Mouse (Mus musculus) heart, adult 2 months (tissue): ENCODE data around the gene Mthfr. TPM values are rescaled to one million over a fixed set of nuclear protein-coding genes. Genes with fewer than 3 reads are reported as not detected.

Experiments
- DNase-seq, 2 experiments: peaks; one replicate each; pipeline ENCODE4 v3.0.0; 2021
- H3K27ac ChIP-seq: fragments of 200-600 bp; 2 replicates; pipeline ENCODE4 v1.8.1; 2022
- H3K27me3 ChIP-seq: fragments of 200-500 bp; 2 replicates; pipeline ENCODE4 v1.6.1; 2012; ENCODE audit warnings: mild to moderate bottlenecking, low read length, inconsistent platforms, mixed read lengths; ENCODE audit not compliant: control insufficient read depth, insufficient read depth
- H3K36me3 ChIP-seq: fragments of 200-500 bp; 2 replicates; pipeline ENCODE4 v1.6.1; 2012; ENCODE audit warnings: low read length, inconsistent platforms; ENCODE audit not compliant: control insufficient read depth, insufficient read depth
- H3K4me1 ChIP-seq: fragments of 200-500 bp; 2 replicates; pipeline ENCODE4 v1.6.1; 2011; ENCODE audit warnings: low read length; ENCODE audit not compliant: control insufficient read depth, insufficient read depth
- H3K4me3 ChIP-seq: fragments of 200-600 bp; 2 replicates; pipeline ENCODE4 v1.8.1; 2022
- H3K79me2 ChIP-seq: fragments of 200-500 bp; replicated peaks from 2 replicates; pipeline ENCODE4 v1.6.1; 2012; ENCODE audit warnings: mild to moderate bottlenecking, inconsistent platforms, low read length, moderate library complexity, mixed read lengths; ENCODE audit not compliant: control insufficient read depth, insufficient read depth
- H3K9ac ChIP-seq: fragments of 200-500 bp; 2 replicates; pipeline ENCODE4 v1.6.1; 2012; ENCODE audit warnings: low read depth, mild to moderate bottlenecking, control low read depth, inconsistent platforms, low read length, mixed read lengths
- CTCF ChIP-seq: fragments of 200-600 bp; IDR thresholded peaks from 2 replicates; pipeline ENCODE4 v1.8.1; 2022; ENCODE audit warnings: antibody characterized with exemption, mild to moderate bottlenecking, moderate library complexity
- EP300 ChIP-seq: fragments of 200-500 bp; IDR thresholded peaks from 2 replicates; pipeline ENCODE4 v1.6.1; 2011; ENCODE audit warnings: low read depth, low read length, control low read depth; ENCODE audit not compliant: insufficient read depth
- POLR2A ChIP-seq: fragments of 200-500 bp; IDR thresholded peaks from 2 replicates; pipeline ENCODE4 v1.6.1; 2011; ENCODE audit warnings: mild to moderate bottlenecking, low read depth, low read length, control low read depth; ENCODE audit not compliant: insufficient read depth
- WGBS: fragments of 180-500 bp; shearing (Covaris S2); methylation state at CpG from one replicate; pipeline ENCODE4 v1.1.7; 2018; 5-methylcytosine and 5-hydroxymethylcytosine counted together
- intact Hi-C: fragments of 180-260 bp; cut with DNase I; formaldehyde crosslinking; loops from one replicate; pipeline ENCODE4 v1.15.1; 2025
- polyA plus RNA-seq: library from polyadenylated mRNA; depleted of rRNA; stranded (reverse); fragments of >200 nt; gene quantifications from 2 replicates; pipeline ENCODE4 v1.2.3, GENCODE M21; 2012
- total RNA-seq, 2 experiments: library from RNA; stranded (reverse); gene quantifications; 2 replicates each; pipeline ENCODE4 v1.2.3; 2021

The Mthfr gene
- total and polyA plus RNA-seq, 3 experiments: 8.2 to 15.7 (median 11.0) TPM

DNA sequence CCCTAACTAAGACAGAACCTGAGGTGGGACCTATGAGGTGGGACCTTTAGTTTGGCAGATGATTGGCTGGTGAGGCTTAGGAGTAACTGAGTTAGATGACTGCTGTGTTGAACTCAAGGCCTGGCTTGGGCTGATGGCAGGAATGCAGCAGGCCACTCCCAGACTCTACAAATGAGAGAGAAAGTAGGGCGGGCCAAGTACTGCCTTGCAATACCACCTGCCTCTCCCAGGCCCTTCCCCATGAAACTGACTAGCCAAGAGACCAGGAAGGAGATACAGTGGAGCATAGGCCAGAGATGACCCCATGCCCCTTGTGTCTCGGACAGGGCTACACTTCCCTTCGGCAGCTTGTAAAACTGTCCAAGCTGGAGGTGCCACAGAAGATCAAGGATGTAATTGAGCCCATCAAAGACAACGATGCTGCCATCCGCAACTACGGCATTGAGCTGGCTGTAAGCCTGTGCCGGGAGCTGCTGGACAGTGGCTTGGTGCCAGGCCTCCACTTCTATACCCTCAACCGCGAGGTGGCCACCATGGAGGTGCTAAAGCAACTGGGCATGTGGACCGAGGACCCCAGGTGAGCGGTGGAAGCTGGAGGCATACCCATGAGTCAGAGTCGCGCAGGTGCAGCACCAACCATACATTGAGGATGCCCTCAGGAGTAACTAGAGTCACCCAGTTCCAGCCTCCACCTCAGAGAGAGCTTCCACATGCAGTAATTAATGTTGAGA is 12.3 kb downstream of the Mthfr start:
- H3K4me1 ChIP-seq: no peaks in the 10 kb centered on the region
- no peaks in the 10 kb centered on the region for H3K36me3 ChIP-seq
- TF ChIP-seq POLR2A (no peak), CTCF (no peak), EP300 (no peak)
- WGBS: 91% methylated on average over 13 of the region's 13 CpGs
- no peak for DNase-seq
- H3K27me3 ChIP-seq: no peaks in the 10 kb centered on the region
- no peak overlapping the region for H3K4me3 ChIP-seq
- H3K79me2 ChIP-seq: no peaks in the 10 kb centered on the region
- no peak overlapping the region for H3K9ac ChIP-seq
- intact Hi-C loops: no loop called here
- no peak overlapping the region for H3K27ac ChIP-seq

DNA sequence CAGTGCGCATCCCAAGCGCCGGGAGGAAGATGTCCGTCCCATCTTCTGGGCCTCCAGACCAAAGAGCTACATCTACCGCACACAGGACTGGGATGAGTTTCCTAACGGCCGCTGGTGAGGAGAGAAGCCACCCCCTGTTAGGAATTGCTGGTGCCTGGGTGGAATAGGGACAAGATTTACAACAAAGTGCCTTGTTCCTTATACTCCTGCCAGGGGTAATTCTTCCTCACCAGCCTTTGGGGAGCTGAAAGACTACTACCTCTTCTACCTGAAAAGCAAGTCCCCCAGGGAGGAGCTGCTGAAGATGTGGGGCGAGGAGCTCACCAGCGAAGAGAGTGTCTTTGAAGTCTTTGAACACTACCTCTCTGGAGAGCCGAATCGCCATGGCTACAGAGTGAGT is 13.0 kb downstream of the Mthfr start:
- no peaks in the 10 kb centered on the region for H3K27me3 ChIP-seq
- no peaks in the 10 kb centered on the region for H3K79me2 ChIP-seq
- H3K4me3 ChIP-seq: no peak overlapping the region
- TF ChIP-seq EP300 (no peak), CTCF (no peak), POLR2A (no peak)
- whole genome bisulfite sequencing: 95% methylated on average over 11 of the region's 11 CpGs
- no peaks in the 10 kb centered on the region for H3K4me1 ChIP-seq
- no peak overlapping the region for H3K9ac ChIP-seq
- no peak overlapping the region for H3K27ac ChIP-seq
- intact Hi-C loops: no loop called here
- no peaks in the 10 kb centered on the region for H3K36me3 ChIP-seq
- no peak for DNase-seq

DNA sequence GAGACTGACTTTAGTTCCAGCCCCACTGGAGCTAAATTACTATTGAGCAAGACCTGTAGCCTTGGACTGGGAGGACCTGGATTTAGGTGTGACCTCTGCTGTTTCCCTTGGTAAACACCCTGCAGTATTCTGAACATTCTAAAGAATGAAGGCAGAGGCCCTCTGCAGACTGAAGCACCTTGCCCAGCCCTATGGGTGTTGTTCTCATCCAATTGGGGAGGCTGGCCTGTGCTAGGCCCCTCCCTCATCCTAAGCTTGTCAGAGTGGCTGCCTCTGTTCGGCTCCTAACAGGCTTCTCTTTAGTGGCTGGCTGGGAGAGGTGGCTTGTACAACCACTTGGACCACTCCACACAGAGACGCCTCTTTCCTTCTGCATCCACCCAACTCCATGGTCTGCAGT is 14.1 kb downstream of the Mthfr start:
- H3K36me3 ChIP-seq: no peaks in the 10 kb centered on the region; the same call in 1 of the 2 replicates
- H3K4me3 ChIP-seq: no peak overlapping the region
- no peaks in the 10 kb centered on the region for H3K27me3 ChIP-seq
- WGBS: 69% methylated on average over 2 of the region's 2 CpGs
- TF ChIP-seq CTCF (no peak), EP300 (no peak), POLR2A (no peak)
- intact Hi-C loops: no loop called here
- no peak overlapping the region for H3K27ac ChIP-seq
- no peak overlapping the region for H3K9ac ChIP-seq
- no peaks in the 10 kb centered on the region for H3K79me2 ChIP-seq
- peaks cover 2% of the 10 kb centered on the region; the same call in 1 of the 2 replicates for H3K4me1 ChIP-seq
- no peak for DNase-seq

DNA sequence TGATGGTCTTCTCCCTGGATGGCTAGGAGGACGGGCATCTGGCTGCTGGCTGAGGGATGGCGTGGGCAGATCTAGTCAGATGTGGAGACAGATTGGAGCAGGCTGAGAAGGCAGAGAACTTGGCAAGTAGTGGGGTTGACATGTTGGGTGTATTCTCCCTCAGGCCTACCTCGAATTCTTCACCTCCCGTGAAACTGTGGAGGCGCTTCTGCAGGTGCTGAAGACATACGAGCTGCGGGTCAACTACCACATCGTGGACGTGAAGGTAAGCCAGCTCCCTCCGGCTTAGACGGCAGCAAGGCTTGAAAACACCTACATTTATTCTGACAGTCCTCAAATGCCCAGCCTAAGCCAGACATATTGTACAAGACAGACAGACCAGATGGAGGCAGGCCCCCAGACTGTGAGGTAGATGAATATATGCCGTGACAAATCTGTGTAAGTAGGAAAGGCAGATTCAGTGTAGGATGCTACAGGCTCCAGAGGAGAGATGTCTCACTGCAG is 14.6 kb downstream of the Mthfr start:
- Histone ChIP-seq H3K4me3 (no peak overlapping the region), H3K4me1 (peaks cover 2% of the 10 kb centered on the region; the same call in 1 of the 2 replicates), H3K36me3 (no peaks in the 10 kb centered on the region; the same call in 1 of the 2 replicates), H3K79me2 (no peaks in the 10 kb centered on the region), H3K9ac (no peak overlapping the region), H3K27me3 (no peaks in the 10 kb centered on the region), H3K27ac (no peak overlapping the region)
- intact Hi-C loops: no loop called here
- no peak for TF ChIP-seq POLR2A
- TF ChIP-seq CTCF: no peak
- TF ChIP-seq EP300: no peak
- WGBS: 90% methylated on average over 12 of the region's 12 CpGs
- DNase-seq: no peak

DNA sequence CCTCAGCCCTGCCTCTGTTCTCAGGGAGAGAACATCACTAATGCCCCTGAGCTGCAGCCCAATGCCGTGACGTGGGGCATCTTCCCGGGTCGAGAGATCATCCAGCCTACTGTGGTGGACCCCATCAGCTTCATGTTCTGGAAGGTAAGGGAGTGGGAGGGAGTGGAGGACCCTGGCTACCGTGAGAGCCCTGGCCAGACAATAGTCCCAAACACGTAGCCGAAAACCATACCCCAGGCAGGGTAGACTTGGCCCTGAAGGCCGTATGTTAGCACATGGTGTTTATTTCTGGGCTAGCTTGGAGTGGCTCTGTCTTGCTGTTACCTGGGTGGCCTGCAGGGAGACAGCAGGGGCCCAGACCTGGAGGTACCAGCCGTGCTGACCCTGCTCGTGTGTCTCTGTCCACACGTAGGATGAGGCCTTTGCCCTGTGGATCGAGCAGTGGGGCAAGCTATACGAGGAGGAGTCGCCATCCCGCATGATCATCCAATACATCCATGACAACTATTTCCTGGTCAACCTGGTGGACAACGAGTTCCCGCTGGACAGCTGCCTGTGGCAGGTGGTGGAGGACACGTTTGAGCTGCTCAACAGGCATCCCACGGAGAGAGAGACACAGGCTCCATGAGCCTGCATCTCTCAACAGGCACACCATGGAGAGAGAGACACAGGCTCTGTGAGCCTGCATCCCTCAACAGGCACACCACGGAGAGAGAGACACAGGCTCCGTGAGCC is 16.3 kb downstream of the Mthfr start:
- no peak overlapping the region for H3K27ac ChIP-seq
- no peak overlapping the region for H3K9ac ChIP-seq
- no peaks in the 10 kb centered on the region; the same call in 1 of the 2 replicates for H3K36me3 ChIP-seq
- no peaks in the 10 kb centered on the region for H3K27me3 ChIP-seq
- TF ChIP-seq EP300 (no peak), POLR2A (no peak), CTCF (no peak)
- intact Hi-C loops: no loop called here
- no peak overlapping the region for H3K4me3 ChIP-seq
- WGBS: 90% methylated on average over 21 of the region's 21 CpGs
- no peaks in the 10 kb centered on the region for H3K79me2 ChIP-seq
- H3K4me1 ChIP-seq: peaks cover 3% of the 10 kb centered on the region
- no peak for DNase-seq
